14 mouse cellular contexts compared by ENCODE assay signal in the genomic region with DNA sequence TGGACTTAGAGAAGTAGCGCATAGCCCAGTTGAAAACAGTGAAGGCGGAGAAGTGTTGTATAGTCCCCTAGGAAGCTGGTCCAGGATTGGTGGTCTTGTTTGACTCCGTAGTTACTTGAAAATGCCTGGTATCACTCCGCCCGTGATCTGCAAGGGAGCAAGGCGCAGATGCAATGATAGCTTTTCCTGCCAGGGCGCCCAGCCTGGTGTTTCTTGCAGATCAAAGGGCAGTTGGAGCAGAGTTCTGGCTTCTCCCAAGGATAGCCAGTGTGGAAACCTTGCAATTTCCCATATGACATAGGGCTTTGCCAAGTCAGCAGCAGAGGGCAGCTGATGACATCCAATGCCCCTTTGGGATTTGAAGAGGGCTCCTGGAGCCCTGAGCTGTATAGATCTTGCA. TPM values are rescaled to one million over a fixed set of nuclear protein-coding genes. Genes with fewer than 3 reads are reported as not detected.
A peak's percentile ranks its signal among the peaks of the same experiment; 100 is the strongest.
DNase-seq lines count a peak whose midpoint lies in the region; ATAC-seq and TF ChIP-seq lines count a peak whose summit lies in the region.
"Had no signal": no experiment of that assay in that cellular context is flagged by ENCODE, and none has a peak within 500 bp of the region (broad histone marks: within the 10 kb centered on the region; RNA-seq: fewer than 3 reads in every experiment).

No protein-coding gene starts in this region.

- H3K4me1 ChIP-seq in heart, embryonic 15.5 days (replicated peaks): peaks cover 16% of the 10 kb centered on the region
- peaks cover 14% of the 10 kb centered on the region; the same call in 1 of the 2 replicates for H3K4me1 ChIP-seq in limb, embryonic 12.5 days (replicated peaks)
- H3K4me1 ChIP-seq in limb, embryonic 10.5 days: peaks cover 14% of the 10 kb centered on the region
- H3K4me1 ChIP-seq in embryonic facial prominence, embryonic 14.5 days (ENCODE audit: control insufficient read depth, insufficient read depth, low read length): 0 out of 2 replicates have a peak, but pooled peaks cover 4% of the 10 kb centered on the region
- H3K4me1 ChIP-seq in small intestine, adult 2 months (ENCODE audit: control insufficient read depth, insufficient read depth, insufficient read length, low read length): no peaks in the 10 kb centered on the region
- H3K4me1 ChIP-seq: liver, embryonic 12.5 days had no signal

- TF ChIP-seq CTCF in small intestine, adult 2 months (IDR thresholded peaks at IDR 0.05; ENCODE audit: extremely low read depth, insufficient read length, insufficient replicate concordance, low read depth, low read length): no peak

- H3K9me3 ChIP-seq in heart, embryonic 15.5 days (replicated peaks): no peaks in the 10 kb centered on the region
- no peaks in the 10 kb centered on the region for H3K9me3 ChIP-seq in limb, embryonic 12.5 days
- H3K9me3 ChIP-seq in limb, embryonic 10.5 days (replicated peaks): no peaks in the 10 kb centered on the region
- no peaks in the 10 kb centered on the region for H3K9me3 ChIP-seq in embryonic facial prominence, embryonic 14.5 days (ENCODE audit: control insufficient read depth, low read length)
- H3K9me3 ChIP-seq: liver, embryonic 12.5 days had no signal

- peak overlapping the region; percentile 53 for H3K4me3 ChIP-seq in heart, embryonic 15.5 days
- peak overlapping the region; percentile 55; the same call in 1 of the 2 replicates for H3K4me3 ChIP-seq in limb, embryonic 12.5 days (replicated peaks)
- H3K4me3 ChIP-seq in limb, embryonic 10.5 days: no peak overlapping the region
- H3K4me3 ChIP-seq in embryonic facial prominence, embryonic 14.5 days (ENCODE audit: low read depth, low read length): peak overlapping the region; percentile 54; the same call in 1 of the 2 replicates
- 0 out of 2 replicates have a peak overlapping the region, but pooled peaks have one; percentile 17 for H3K4me3 ChIP-seq in small intestine, adult 2 months (ENCODE audit: low read depth, low read length)
- H3K4me3 ChIP-seq: liver, embryonic 12.5 days had no signal

- no peak overlapping the region for H3K9ac ChIP-seq in heart, embryonic 15.5 days
- H3K9ac ChIP-seq in limb, embryonic 12.5 days (replicated peaks): no peak overlapping the region
- no peak overlapping the region for H3K9ac ChIP-seq in embryonic facial prominence, embryonic 14.5 days (ENCODE audit: low read depth, low read length)
- H3K9ac ChIP-seq: liver, embryonic 12.5 days had no signal

- peaks cover 60% of the 10 kb centered on the region for H3K27me3 ChIP-seq in heart, embryonic 15.5 days
- H3K27me3 ChIP-seq in limb, embryonic 12.5 days: peaks cover 70% of the 10 kb centered on the region
- peaks cover 75% of the 10 kb centered on the region for H3K27me3 ChIP-seq in limb, embryonic 10.5 days (ENCODE audit: low read depth, poor library complexity, severe bottlenecking)
- peaks cover 41% of the 10 kb centered on the region for H3K27me3 ChIP-seq in embryonic facial prominence, embryonic 14.5 days (replicated peaks; ENCODE audit: control insufficient read depth, insufficient read depth, low read length)
- peaks cover 10% of the 10 kb centered on the region for H3K27me3 ChIP-seq in small intestine, adult 2 months (ENCODE audit: control insufficient read depth, insufficient read depth, low read length)

- no peak for ATAC-seq in heart, embryonic 15.5 days (replicated peaks; ENCODE audit: insufficient number of reproducible peaks, insufficient read depth, low FRiP score, low read depth)
- ATAC-seq in limb, embryonic 12.5 days (ENCODE audit: insufficient number of reproducible peaks, insufficient read depth, low FRiP score, low TSS enrichment, low read depth): no peak
- no peak for ATAC-seq in embryonic facial prominence, embryonic 14.5 days (ENCODE audit: low read depth)
- ATAC-seq: CD4-positive, CD25-positive, alpha-beta regulatory T cell, adult 4 months; forebrain, embryonic 14.5 days; liver, embryonic 12.5 days had no signal

- TF ChIP-seq POLR2A in small intestine, adult 2 months (IDR thresholded peaks at IDR 0.05; ENCODE audit: low read depth, low read length): no peak

- 70% methylated on average over 7 of the region's 7 CpGs for WGBS in heart, embryonic 15.5 days
- 74% methylated on average over 7 of the region's 7 CpGs for WGBS in limb, embryonic 12.5 days
- WGBS in limb, embryonic 10.5 days: 73% methylated on average over 7 of the region's 7 CpGs
- WGBS in embryonic facial prominence, embryonic 14.5 days: 79% methylated on average over 7 of the region's 7 CpGs
- WGBS in small intestine, adult 2 months: 56% methylated on average over 7 of the region's 7 CpGs

- H3K36me3 ChIP-seq in heart, embryonic 15.5 days: no peaks in the 10 kb centered on the region
- H3K36me3 ChIP-seq in limb, embryonic 12.5 days: no peaks in the 10 kb centered on the region
- H3K36me3 ChIP-seq in limb, embryonic 10.5 days: no peaks in the 10 kb centered on the region
- no peaks in the 10 kb centered on the region for H3K36me3 ChIP-seq in embryonic facial prominence, embryonic 14.5 days (ENCODE audit: control insufficient read depth, insufficient read depth, low read length)
- H3K36me3 ChIP-seq in small intestine, adult 2 months (ENCODE audit: control insufficient read depth, insufficient read depth, low read length): no peaks in the 10 kb centered on the region
- H3K36me3 ChIP-seq: liver, embryonic 12.5 days had no signal

- H3K4me2 ChIP-seq in heart, embryonic 15.5 days: peak overlapping the region; percentile 82; the same call in 1 of the 2 replicates
- H3K4me2 ChIP-seq in limb, embryonic 12.5 days: peak overlapping the region; percentile 93; the same call in 1 of the 2 replicates
- H3K4me2 ChIP-seq in embryonic facial prominence, embryonic 14.5 days (ENCODE audit: low read depth, low read length): peak overlapping the region; percentile 91
- H3K4me2 ChIP-seq: liver, embryonic 12.5 days had no signal

- no peak overlapping the region for H3K27ac ChIP-seq in heart, embryonic 15.5 days
- no peak overlapping the region for H3K27ac ChIP-seq in limb, embryonic 12.5 days
- no peak overlapping the region for H3K27ac ChIP-seq in limb, embryonic 10.5 days
- no peak overlapping the region for H3K27ac ChIP-seq in embryonic facial prominence, embryonic 14.5 days (replicated peaks; ENCODE audit: low read depth, low read length)
- no peak overlapping the region for H3K27ac ChIP-seq in small intestine, adult 2 months (ENCODE audit: insufficient read depth, low read depth, low read length)
- H3K27ac ChIP-seq: left cerebral cortex, adult 2 months; liver, embryonic 12.5 days; macrophage had no signal

- DNase-seq in heart, adult 11 months: no peak
- DNase-seq in limb, embryonic 10.5 days (ENCODE audit: low spot score): no peak
- no peak for DNase-seq in embryonic facial prominence, embryonic 14.5 days (ENCODE audit: low spot score)
- no peak for DNase-seq in right cerebral cortex, postnatal 14 days
- DNase-seq: gastrocnemius, postnatal 10 days; heart, postnatal 36 days had no signal

RNA-seq across cellular contexts. Expression of a gene that starts 1.5 kb away (rescaled TPM):
- polyA plus RNA-seq in heart, embryonic 15.5 days (2015; fragmentation: Nextera tagmentation; extraction: Ambion mirVana): 12.9 and 15.0 TPM in 2 replicates
- 11.9 and 13.1 TPM in 2 replicates for polyA plus RNA-seq in limb, embryonic 12.5 days (2016; fragmentation: Nextera tagmentation; extraction: Ambion mirVana)
- 4.9 and 8.4 TPM in 2 replicates for polyA plus RNA-seq in limb, embryonic 10.5 days (2016; fragmentation: Nextera tagmentation; extraction: Ambion mirVana)
- polyA plus RNA-seq in embryonic facial prominence, embryonic 14.5 days (2014; fragmentation: Nextera tagmentation; extraction: Ambion mirVana): 31.2 and 31.6 TPM in 2 replicates
- 12.6 and 15.7 TPM in 2 replicates for polyA plus RNA-seq in small intestine, adult 2 months (2012; rRNA removed)
